Mouse (Mus musculus) heart, embryonic 12.5 days (tissue): Measurements from ENCODE around the gene Rbm42. TPM values are rescaled to one million over a fixed set of nuclear protein-coding genes. Genes with fewer than 3 reads are reported as not detected.
A peak's percentile ranks its signal among the peaks of the same experiment; 100 is the strongest.

Experiments
- ATAC-seq: fragments of 200-750 bp; cut with Nextera tagmentation; 2 replicates; pipeline ENCODE4 v1.8.0; 2017; ENCODE audit warnings: moderate TSS enrichment, moderate library complexity; ENCODE audit not compliant: insufficient number of reproducible peaks, low FRiP score
- H3K27ac ChIP-seq: fragments of 300-500 bp; sonication (generic); 2 replicates; pipeline ENCODE4 v1.5.1; 2016; ENCODE audit warnings: mild to moderate bottlenecking, moderate library complexity; ENCODE audit not compliant: poor library complexity, severe bottlenecking
- H3K27me3 ChIP-seq: fragments of 300-500 bp; sonication (generic); replicated peaks from 2 replicates; pipeline ENCODE4 v1.6.1; 2016; ENCODE audit warnings: mild to moderate bottlenecking, moderate library complexity
- H3K36me3 ChIP-seq: fragments of 300-500 bp; sonication (generic); 2 replicates; pipeline ENCODE4 v1.6.1; 2016; ENCODE audit warnings: mild to moderate bottlenecking, moderate library complexity
- H3K4me1 ChIP-seq: fragments of 300-500 bp; sonication (generic); replicated peaks from 2 replicates; pipeline ENCODE4 v1.6.1; 2016; ENCODE audit warnings: mild to moderate bottlenecking
- H3K4me2 ChIP-seq: fragments of 300-500 bp; sonication (generic); 2 replicates; pipeline ENCODE4 v1.6.1; 2016; ENCODE audit warnings: mild to moderate bottlenecking, moderate library complexity
- H3K4me3 ChIP-seq: fragments of 300-500 bp; sonication (generic); 2 replicates; pipeline ENCODE4 v1.5.1; 2016; ENCODE audit warnings: mild to moderate bottlenecking
- H3K9ac ChIP-seq: fragments of 300-500 bp; sonication (generic); 2 replicates; pipeline ENCODE4 v1.6.1; 2016; ENCODE audit warnings: mild to moderate bottlenecking, moderate library complexity
- H3K9me3 ChIP-seq: fragments of 300-500 bp; sonication (generic); replicated peaks from 2 replicates; pipeline ENCODE4 v1.6.1; 2016; ENCODE audit warnings: mild to moderate bottlenecking, moderate library complexity
- WGBS: fragments of 180-500 bp; shearing (Covaris S2); methylation state at CpG from one replicate; pipeline ENCODE4 v1.1.7; 2016; 5-methylcytosine and 5-hydroxymethylcytosine counted together
- polyA plus RNA-seq: library from polyadenylated mRNA; unstranded; fragments of >200 nt; fragmentation: Nextera tagmentation; extraction: Ambion mirVana; gene quantifications from 2 replicates; pipeline ENCODE4 v1.2.1, GENCODE M21; 2016

Rbm42 gene
- polyA plus RNA-seq, 1 experiment from 2014 or later = 96.5 TPM

DNA sequence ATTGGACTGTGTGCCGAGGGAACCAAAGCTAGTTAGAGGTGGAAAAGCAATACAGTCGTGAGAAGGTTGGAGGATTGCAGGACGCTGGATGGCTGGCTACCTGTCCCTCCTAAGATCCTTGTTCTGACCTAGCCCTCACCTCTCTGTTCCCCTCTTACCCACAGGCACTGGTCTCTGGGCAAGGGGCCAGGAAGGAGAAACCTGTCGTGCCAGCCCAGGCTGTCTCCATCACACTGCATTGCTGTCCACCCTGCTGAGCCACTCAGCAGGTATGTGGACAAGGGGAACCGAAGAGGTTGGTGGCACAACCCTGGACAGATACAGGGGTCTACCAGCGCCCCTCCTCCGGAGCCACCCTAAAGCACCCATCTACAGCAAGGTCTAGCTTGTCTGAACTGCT, 49.5 kb downstream of the Rbm42 start:
- H3K4me2 ChIP-seq = peak overlapping the region; percentile 42; the same call in 1 of the 2 replicates
- H3K4me1 ChIP-seq = peaks cover 14% of the 10 kb centered on the region
- H3K27me3 ChIP-seq = no peaks in the 10 kb centered on the region
- H3K27ac ChIP-seq = no peak overlapping the region
- H3K36me3 ChIP-seq = no peaks in the 10 kb centered on the region
- H3K9me3 ChIP-seq = no peaks in the 10 kb centered on the region
- WGBS = 68% methylated on average over 7 of the region's 7 CpGs
- peak; percentile 24; the same call in 1 of the 2 replicates for ATAC-seq
- no peak overlapping the region for H3K4me3 ChIP-seq
- no peak overlapping the region for H3K9ac ChIP-seq

DNA sequence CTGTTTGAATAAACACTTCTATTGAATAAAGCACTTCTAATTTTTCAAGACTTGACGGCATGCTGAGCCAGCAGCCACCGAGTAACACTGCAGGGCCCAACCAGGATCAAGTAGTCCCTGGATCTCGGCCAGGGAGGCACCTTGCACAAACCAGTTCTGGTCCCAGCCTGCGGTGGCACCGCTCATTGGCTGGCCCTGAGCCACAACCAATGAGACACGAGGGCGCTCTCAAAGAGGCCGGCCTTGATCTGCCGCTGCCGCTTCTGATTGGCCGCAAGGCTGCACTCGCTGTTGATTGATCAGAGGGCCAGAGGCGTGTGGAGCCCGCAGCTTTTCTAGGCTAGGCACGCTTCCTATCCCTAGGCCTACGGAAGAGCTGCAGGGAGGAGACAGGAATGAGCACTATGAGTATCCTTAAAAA, 50.2 kb downstream of the Rbm42 start:
- 1% methylated on average over 16 of the region's 16 CpGs for WGBS
- no peaks in the 10 kb centered on the region for H3K9me3 ChIP-seq
- H3K4me1 ChIP-seq = peaks cover 14% of the 10 kb centered on the region
- no peak overlapping the region for H3K27ac ChIP-seq
- no peak overlapping the region for H3K4me3 ChIP-seq
- peak overlapping the region; percentile 42 for H3K4me2 ChIP-seq
- no peaks in the 10 kb centered on the region for H3K36me3 ChIP-seq
- H3K27me3 ChIP-seq = 0 out of 2 replicates have a peak, but pooled peaks cover 3% of the 10 kb centered on the region
- H3K9ac ChIP-seq = no peak overlapping the region
- ATAC-seq = peak; percentile 95

DNA sequence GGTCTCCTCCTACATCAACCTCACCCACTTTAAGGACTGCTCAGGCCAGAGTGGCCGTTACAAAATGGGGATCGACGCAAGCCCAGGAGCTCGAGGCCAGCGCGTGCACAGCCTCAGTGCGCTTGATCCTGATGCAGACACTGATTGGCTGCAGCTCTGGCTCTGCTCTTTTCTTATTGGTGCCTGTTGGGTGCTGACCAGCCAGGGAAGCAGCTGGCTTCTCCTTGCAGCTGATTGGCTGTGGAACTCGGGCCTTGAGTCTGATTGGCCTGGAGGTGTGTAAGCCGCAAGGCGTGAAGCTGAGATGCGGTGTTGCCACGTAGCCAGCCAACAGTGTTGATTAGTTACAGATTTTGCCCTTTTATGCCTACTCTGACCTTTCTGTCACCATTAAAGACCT, 51.3 kb downstream of the Rbm42 start, which contains the start of gene Zbtb32:
Zbtb32 (minus strand) TSS at position 124 of the 400 bp plus-strand sequence.
- H3K4me2 ChIP-seq = peak within 1 kb of the TSS; percentile 36; the same call in 1 of the 2 replicates
- H3K27me3 ChIP-seq = 0 out of 2 replicates have a peak, but pooled peaks cover 13% of the 10 kb centered on the region
- no peaks in the 10 kb centered on the region for H3K9me3 ChIP-seq
- no peak for ATAC-seq
- no peak within 1 kb of the TSS for H3K4me3 ChIP-seq
- no peaks in the 10 kb centered on the region for H3K36me3 ChIP-seq
- H3K4me1 ChIP-seq = peaks cover 14% of the 10 kb centered on the region
- WGBS = 90% methylated on average over 12 of the region's 12 CpGs
- H3K9ac ChIP-seq = no peak within 1 kb of the TSS
- no peak within 1 kb of the TSS for H3K27ac ChIP-seq

DNA sequence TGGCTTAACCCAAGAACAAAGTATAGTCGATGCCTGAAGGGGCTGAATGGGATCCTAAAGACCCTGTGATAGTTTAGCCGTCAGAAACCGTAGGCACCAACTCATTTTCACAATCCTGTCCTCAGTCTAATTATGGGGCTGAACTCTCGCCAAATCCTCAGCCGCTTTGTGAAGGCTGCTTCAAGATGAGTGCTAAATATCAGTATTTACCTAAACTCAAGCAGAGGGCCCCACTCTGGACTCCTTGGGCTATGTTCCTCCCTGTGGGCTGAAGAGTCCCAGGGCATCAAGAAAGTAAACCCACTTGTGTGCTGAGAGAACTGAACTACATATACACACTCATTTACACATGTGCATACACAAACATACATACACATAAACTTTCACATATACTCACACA, 53.3 kb downstream of the Rbm42 start:
- Histone ChIP-seq H3K27me3 (0 out of 2 replicates have a peak, but pooled peaks cover 13% of the 10 kb centered on the region), H3K9me3 (no peaks in the 10 kb centered on the region), H3K36me3 (no peaks in the 10 kb centered on the region), H3K9ac (no peak overlapping the region), H3K4me1 (peaks cover 9% of the 10 kb centered on the region; the same call in 1 of the 2 replicates), H3K4me2 (no peak overlapping the region), H3K4me3 (no peak overlapping the region), H3K27ac (no peak overlapping the region)
- WGBS = 69% methylated on average over 5 of the region's 5 CpGs
- ATAC-seq = no peak

DNA sequence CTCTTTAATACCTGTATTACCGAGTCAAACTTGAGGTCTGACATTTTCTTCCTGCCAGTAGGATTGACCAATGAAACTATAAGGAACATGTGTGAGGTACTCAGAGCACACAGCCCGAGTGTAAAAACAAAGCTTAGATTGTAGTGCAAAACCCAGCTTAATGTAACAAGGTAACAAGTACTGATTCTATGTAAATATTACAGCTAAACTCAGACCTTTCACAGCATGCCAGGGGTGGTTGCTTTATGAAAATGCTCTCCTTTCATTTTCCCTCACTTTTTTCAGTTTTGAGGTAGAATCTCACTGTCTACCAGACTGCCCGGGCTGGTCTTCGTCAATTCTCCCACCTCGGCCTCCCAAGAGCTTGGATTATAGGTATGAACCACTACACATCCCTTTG, 54.0 kb downstream of the Rbm42 start:
- Histone ChIP-seq H3K4me3 (no peak overlapping the region), H3K9me3 (no peaks in the 10 kb centered on the region), H3K4me2 (no peak overlapping the region), H3K9ac (no peak overlapping the region), H3K36me3 (no peaks in the 10 kb centered on the region), H3K27me3 (0 out of 2 replicates have a peak, but pooled peaks cover 13% of the 10 kb centered on the region), H3K27ac (no peak overlapping the region), H3K4me1 (peaks cover 9% of the 10 kb centered on the region; the same call in 1 of the 2 replicates)
- WGBS = 73% methylated on average over 5 of the region's 5 CpGs
- ATAC-seq = no peak

DNA sequence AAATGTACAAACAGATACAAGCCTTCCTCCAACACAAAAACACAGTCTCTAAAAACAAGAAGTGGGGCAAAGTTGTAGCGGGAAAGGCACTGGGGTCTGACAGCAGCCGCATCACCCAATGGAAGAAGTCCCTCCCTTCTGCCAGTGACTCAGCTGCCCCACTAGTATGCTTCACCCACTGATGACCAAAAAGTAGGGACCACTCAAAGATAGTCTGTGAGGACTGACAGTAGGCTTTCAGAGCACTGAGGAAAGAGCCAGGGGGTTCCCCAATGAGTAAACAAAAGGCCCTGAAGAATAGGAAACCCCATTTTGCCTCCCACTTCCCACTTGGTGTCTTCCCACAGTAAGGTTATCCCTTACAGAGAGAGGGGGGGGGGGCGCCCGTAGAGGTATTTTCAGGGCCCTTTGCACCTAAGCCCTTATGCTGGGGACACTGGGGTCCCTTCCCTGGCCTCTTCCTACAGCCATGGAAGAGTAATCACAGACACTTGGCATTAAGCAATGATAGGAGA, 55.5 kb downstream of the Rbm42 start:
- WGBS = 59% methylated on average over 4 of the region's 4 CpGs
- H3K27me3 ChIP-seq = 0 out of 2 replicates have a peak, but pooled peaks cover 17% of the 10 kb centered on the region
- no peak for ATAC-seq
- no peaks in the 10 kb centered on the region for H3K36me3 ChIP-seq
- no peak overlapping the region for H3K4me2 ChIP-seq
- H3K27ac ChIP-seq = no peak overlapping the region
- no peaks in the 10 kb centered on the region for H3K9me3 ChIP-seq
- H3K9ac ChIP-seq = no peak overlapping the region
- H3K4me1 ChIP-seq = peaks cover 7% of the 10 kb centered on the region
- no peak overlapping the region for H3K4me3 ChIP-seq

DNA sequence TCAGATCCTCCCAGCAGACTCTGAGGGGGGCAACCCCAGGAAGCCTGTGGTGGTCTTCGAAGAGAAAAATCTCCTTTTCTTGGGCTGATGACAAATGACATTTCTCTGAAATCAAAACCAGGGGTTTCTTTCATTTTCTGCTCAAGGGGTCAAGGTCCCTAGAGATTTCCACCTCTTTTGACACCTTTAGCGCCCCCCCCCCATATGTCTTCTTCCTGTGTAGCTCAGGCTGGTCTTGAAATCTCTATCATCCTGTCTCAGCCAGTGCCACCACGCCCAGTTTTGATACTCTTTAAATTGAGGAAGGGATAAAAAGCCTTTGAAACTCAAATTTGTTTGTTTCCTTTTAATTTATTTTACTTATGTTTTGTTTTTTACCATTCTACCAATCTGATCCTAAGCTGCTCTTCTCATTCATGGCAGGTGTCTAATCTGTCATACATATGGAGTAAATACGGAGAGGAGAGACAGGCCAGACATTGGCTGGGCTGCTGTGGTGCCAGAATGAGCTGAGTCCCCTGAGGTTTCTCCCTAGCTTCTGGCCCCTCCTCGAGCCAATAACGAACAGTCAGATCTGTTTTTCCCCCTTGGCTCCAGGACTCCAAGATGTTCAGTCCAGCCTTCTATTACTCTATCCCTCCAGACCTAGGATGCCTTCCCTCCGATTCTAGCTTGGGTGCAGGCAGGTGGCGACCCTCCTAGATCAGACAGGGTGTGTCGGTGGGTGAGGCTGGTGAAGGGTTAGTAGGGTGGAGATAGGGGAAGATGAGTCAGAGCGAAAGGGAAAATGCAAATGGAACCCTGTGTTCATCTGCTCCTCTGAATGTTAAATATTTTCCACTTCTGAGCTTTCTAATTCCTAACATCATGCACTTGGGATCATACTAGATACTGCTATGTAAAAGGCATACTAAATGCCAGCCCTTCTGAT, 56.3 kb downstream of the Rbm42 start:
- H3K36me3 ChIP-seq = no peaks in the 10 kb centered on the region
- H3K9ac ChIP-seq = no peak overlapping the region
- H3K4me1 ChIP-seq = peaks cover 5% of the 10 kb centered on the region; the same call in 1 of the 2 replicates
- no peaks in the 10 kb centered on the region for H3K9me3 ChIP-seq
- no peak overlapping the region for H3K27ac ChIP-seq
- H3K4me2 ChIP-seq = no peak overlapping the region
- WGBS = 58% methylated on average over 10 of the region's 10 CpGs
- H3K4me3 ChIP-seq = no peak overlapping the region
- H3K27me3 ChIP-seq = 0 out of 2 replicates have a peak, but pooled peaks cover 17% of the 10 kb centered on the region
- ATAC-seq = no peak

DNA sequence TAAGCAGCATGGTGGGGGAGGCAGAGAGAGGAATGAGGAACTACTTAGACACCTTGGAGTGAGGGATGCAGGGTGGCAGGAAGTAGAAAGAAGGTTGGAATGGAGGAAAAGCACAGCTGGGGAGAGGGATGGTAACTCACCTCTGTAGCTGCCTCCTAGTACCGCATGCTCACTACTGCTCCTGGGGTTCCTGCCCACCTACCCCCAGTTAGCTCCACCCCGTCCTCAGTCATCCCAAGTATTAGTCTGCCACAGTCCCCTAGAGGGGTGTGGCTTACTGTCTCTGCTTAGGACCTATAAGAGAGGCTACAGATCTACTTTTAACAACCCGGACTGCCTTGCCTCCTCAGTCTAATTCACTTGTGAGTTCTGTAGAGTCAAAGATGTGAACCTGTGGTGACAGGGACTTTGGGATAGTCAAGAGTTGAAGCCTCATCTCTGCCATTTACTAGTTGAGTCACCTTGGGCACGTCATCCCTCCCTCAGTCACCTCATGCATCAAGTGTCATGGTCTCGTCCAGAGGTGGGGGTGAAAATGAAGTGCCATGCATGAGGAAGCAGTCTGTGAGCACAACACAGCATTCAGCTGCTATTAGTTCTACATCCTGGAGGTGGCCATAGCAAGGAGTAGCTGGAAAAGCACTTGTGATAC, 57.2 kb downstream of the Rbm42 start:
- Histone ChIP-seq H3K4me1 (peaks cover 5% of the 10 kb centered on the region; the same call in 1 of the 2 replicates), H3K27ac (no peak overlapping the region), H3K4me2 (no peak overlapping the region), H3K4me3 (no peak overlapping the region), H3K9me3 (no peaks in the 10 kb centered on the region), H3K27me3 (0 out of 2 replicates have a peak, but pooled peaks cover 17% of the 10 kb centered on the region), H3K9ac (no peak overlapping the region), H3K36me3 (no peaks in the 10 kb centered on the region)
- WGBS = 37% methylated on average over 5 of the region's 5 CpGs
- no peak for ATAC-seq

DNA sequence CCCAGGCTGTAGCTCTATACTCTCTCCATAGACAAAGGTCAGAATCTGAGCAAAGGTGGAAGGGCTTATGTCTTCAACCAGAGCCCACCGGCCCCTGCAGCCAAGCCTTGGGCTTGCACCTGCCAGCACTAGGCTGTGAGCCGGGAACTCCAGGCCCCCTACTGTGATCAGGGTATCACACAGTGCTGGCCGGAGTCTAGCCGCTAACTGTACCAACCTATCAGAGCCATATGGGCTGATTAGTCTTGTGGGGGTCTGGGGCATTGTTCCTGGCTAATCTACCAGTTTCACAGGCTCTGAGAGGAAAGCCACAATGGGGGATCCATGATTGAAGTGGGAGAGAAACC, 58.5 kb downstream of the Rbm42 start:
- no peaks in the 10 kb centered on the region for H3K9me3 ChIP-seq
- no peak overlapping the region for H3K27ac ChIP-seq
- 0 out of 2 replicates have a peak, but pooled peaks cover 17% of the 10 kb centered on the region for H3K27me3 ChIP-seq
- H3K36me3 ChIP-seq = peaks cover 5% of the 10 kb centered on the region
- no peak for ATAC-seq
- H3K9ac ChIP-seq = no peak overlapping the region
- WGBS = 39% methylated on average over 4 of the region's 4 CpGs
- H3K4me3 ChIP-seq = no peak overlapping the region
- H3K4me2 ChIP-seq = no peak overlapping the region
- peaks cover 15% of the 10 kb centered on the region for H3K4me1 ChIP-seq
